Mouse (Mus musculus): ENCODE results near the gene Dst. TPM values are rescaled to one million over a fixed set of nuclear protein-coding genes. Genes with fewer than 3 reads are reported as not detected.

Gene Dst
- 3.7 TPM for total RNA-seq (2023)

GRCm38 (mm10) chr1:33908191-33908962 lies at the start of gene Dst:
Dst (plus strand) TSS chr1:33908225.

GRCm38 (mm10) chr1:33907421-33908190 lies 419 bp upstream of the Dst start, which contains the start of gene Bend6:
Bend6 (minus strand) TSS chr1:33907816.

Other genes starting within 250 kb of the Dst start
- 15.1 TPM for gene Prim2, start 238.4 kb upstream of the Dst start, total RNA-seq (2023)
- 10.0 TPM for gene Rab23, start 188.3 kb upstream of the Dst start, total RNA-seq (2023)
- gene Bag2, start 150.4 kb upstream of the Dst start, total RNA-seq (2023): 4.6 TPM
- gene Zfp451, start 93.6 kb upstream of the Dst start, total RNA-seq (2023): 50.0 TPM
- 9.6 TPM for gene Bend6, start 409 bp upstream of the Dst start, total RNA-seq (2023)

Measured in CD8-positive naive resting alpha-beta T cell, adult 57 days (primary cell).